Mouse (Mus musculus) embryonic facial prominence, embryonic 11.5 days (tissue): Measurements from ENCODE around the gene Pcyox1. TPM values are rescaled to one million over a fixed set of nuclear protein-coding genes. Genes with fewer than 3 reads are reported as not detected.
"Not testable (repeated sequence)": the region's sequence is repeated elsewhere in the genome, so short reads cannot be mapped to it uniquely, and the experiment has no call there.

ENCODE experiments used
- ATAC-seq: fragments of 200-750 bp; cut with Nextera tagmentation; replicated peaks from 2 replicates; pipeline ENCODE4 v1.8.0; 2017; ENCODE audit warnings: low read depth; ENCODE audit not compliant: insufficient number of reproducible peaks, low FRiP score, low TSS enrichment
- DNase-seq: peaks from one replicate; pipeline ENCODE4 v3.0.0-alpha.2; 2015; ENCODE audit warnings: low spot score
- H3K27ac ChIP-seq: fragments of 300-500 bp; sonication (generic); replicated peaks from 2 replicates; pipeline ENCODE4 v1.5.1; 2014; ENCODE audit warnings: mild to moderate bottlenecking, low read depth, low read length, control low read depth
- H3K27me3 ChIP-seq: fragments of 300-500 bp; sonication (generic); 2 replicates; pipeline ENCODE4 v1.6.1; 2014; ENCODE audit warnings: mild to moderate bottlenecking, low read length, moderate library complexity, mixed read lengths; ENCODE audit not compliant: control insufficient read depth, insufficient read depth
- H3K36me3 ChIP-seq: fragments of 300-500 bp; sonication (generic); replicated peaks from 2 replicates; pipeline ENCODE4 v1.6.1; 2014; ENCODE audit warnings: low read depth, mild to moderate bottlenecking, low read length, moderate library complexity, mixed read lengths; ENCODE audit not compliant: control insufficient read depth, insufficient read depth
- H3K4me1 ChIP-seq: fragments of 300-500 bp; sonication (generic); 2 replicates; pipeline ENCODE4 v1.6.1; 2014; ENCODE audit warnings: low read length, mixed read lengths; ENCODE audit not compliant: control insufficient read depth, insufficient read depth
- H3K4me2 ChIP-seq: fragments of 300-500 bp; sonication (generic); 2 replicates; pipeline ENCODE4 v1.6.1; 2014; ENCODE audit warnings: low read depth, mild to moderate bottlenecking, control low read depth, low read length, moderate library complexity
- H3K4me3 ChIP-seq: fragments of 300-500 bp; sonication (generic); 2 replicates; pipeline ENCODE4 v1.5.1; 2014; ENCODE audit warnings: low read depth, low read length, control low read depth
- H3K9ac ChIP-seq: fragments of 300-500 bp; sonication (generic); replicated peaks from 2 replicates; pipeline ENCODE4 v1.6.1; 2014; ENCODE audit warnings: mild to moderate bottlenecking, control low read depth, low read length
- H3K9me3 ChIP-seq: fragments of 300-500 bp; sonication (generic); replicated peaks from 2 replicates; pipeline ENCODE4 v1.6.1; 2016; ENCODE audit warnings: mild to moderate bottlenecking, low read length, inconsistent platforms, mixed read lengths; ENCODE audit not compliant: control insufficient read depth
- WGBS: fragments of 180-500 bp; shearing (Covaris S2); extraction: QIAGEN DNeasy Blood & Tissue Kit; methylation state at CpG from one replicate; pipeline ENCODE4 v1.1.7; 2014; 5-methylcytosine and 5-hydroxymethylcytosine counted together
- polyA plus RNA-seq: library from polyadenylated mRNA; unstranded; fragments of >200 nt; fragmentation: Nextera tagmentation; extraction: Ambion mirVana; gene quantifications from 2 replicates; pipeline ENCODE4 v1.2.1, GENCODE M21; 2014

Pcyox1 gene
- polyA plus RNA-seq, 1 experiment from 2014 or later, result 73.6 TPM

- no peaks in the 10 kb centered on the region for H3K36me3 ChIP-seq
- no peak for DNase-seq
- H3K27ac ChIP-seq, result no peak overlapping the region
- no peak overlapping the region for H3K4me3 ChIP-seq
- H3K4me1 ChIP-seq, result no peaks in the 10 kb centered on the region
- WGBS, result 82% methylated on average over 9 of the region's 9 CpGs
- ATAC-seq, result no peak
- H3K9me3 ChIP-seq, result no peaks in the 10 kb centered on the region
- H3K9ac ChIP-seq, result no peak overlapping the region
- no peak overlapping the region for H3K4me2 ChIP-seq
- no peaks in the 10 kb centered on the region for H3K27me3 ChIP-seq
These were observed 40.0 kb downstream of the Pcyox1 start for GRCm38 (mm10) chr6:86356956-86357355.

DNA sequence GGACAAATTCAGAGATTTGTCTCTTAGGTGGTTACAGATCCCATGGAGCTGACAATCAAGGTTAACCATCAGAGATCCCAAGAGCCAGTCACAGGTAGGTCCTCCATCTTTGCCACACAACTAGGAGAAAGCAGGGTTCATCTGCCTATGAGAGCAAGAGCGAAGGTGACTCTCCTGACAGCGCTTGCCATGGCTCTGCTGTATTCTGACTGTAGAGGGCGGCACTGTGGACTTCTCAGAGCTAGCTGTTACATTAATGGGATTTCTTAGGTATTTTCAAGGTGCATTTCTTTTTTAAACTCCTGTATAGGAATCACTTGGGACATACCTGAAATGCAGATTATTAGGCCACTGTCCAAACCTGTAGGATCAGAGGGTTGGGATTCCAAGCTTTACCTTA lies 42.0 kb downstream of the Pcyox1 start:
- H3K4me1 ChIP-seq, result no peaks in the 10 kb centered on the region
- no peaks in the 10 kb centered on the region for H3K36me3 ChIP-seq
- no peaks in the 10 kb centered on the region for H3K9me3 ChIP-seq
- DNase-seq, result no peak
- no peaks in the 10 kb centered on the region for H3K27me3 ChIP-seq
- no peak overlapping the region for H3K4me3 ChIP-seq
- WGBS, result 50% methylated on average over 3 of the region's 3 CpGs
- no peak for ATAC-seq
- H3K9ac ChIP-seq, result no peak overlapping the region
- no peak overlapping the region for H3K27ac ChIP-seq
- H3K4me2 ChIP-seq, result no peak overlapping the region

GRCm38 (mm10) chr6:86349257-86349656 lies 47.7 kb downstream of the Pcyox1 start:
- Histone ChIP-seq H3K4me2 (no peak overlapping the region), H3K9ac (no peak overlapping the region), H3K9me3 (no peaks in the 10 kb centered on the region), H3K27me3 (no peaks in the 10 kb centered on the region), H3K36me3 (no peaks in the 10 kb centered on the region), H3K4me3 (no peak overlapping the region), H3K27ac (no peak overlapping the region), H3K4me1 (no peaks in the 10 kb centered on the region)
- DNase-seq (no peak), ATAC-seq (no peak)
- 58% methylated on average over 7 of the region's 7 CpGs for WGBS

DNA sequence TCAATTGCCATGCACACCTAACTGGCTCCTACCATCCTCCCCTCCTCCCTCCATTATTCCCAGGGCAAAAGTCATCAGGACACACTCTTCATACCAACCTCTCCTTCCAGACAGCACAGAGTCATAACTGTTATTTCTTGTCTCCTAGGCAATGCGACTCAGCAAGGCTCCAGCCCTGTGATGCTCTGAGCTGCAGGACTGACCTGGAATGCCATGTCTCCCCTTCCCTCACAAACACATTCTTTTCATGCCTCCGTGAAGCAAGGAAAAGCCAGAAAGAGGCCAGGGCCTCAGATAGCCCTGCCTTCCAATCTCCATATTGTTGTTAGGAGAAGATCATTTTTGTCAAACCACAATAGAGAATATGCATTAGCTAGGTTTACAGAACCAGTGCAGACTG lies 50.9 kb downstream of the Pcyox1 start:
- no peak for DNase-seq
- no peaks in the 10 kb centered on the region for H3K4me1 ChIP-seq
- no peak overlapping the region for H3K9ac ChIP-seq
- 67% methylated on average over 2 of the region's 2 CpGs for WGBS
- no peak overlapping the region for H3K27ac ChIP-seq
- no peaks in the 10 kb centered on the region for H3K27me3 ChIP-seq
- no peaks in the 10 kb centered on the region for H3K9me3 ChIP-seq
- no peaks in the 10 kb centered on the region for H3K36me3 ChIP-seq
- ATAC-seq, result no peak
- no peak overlapping the region for H3K4me3 ChIP-seq
- no peak overlapping the region for H3K4me2 ChIP-seq

DNA sequence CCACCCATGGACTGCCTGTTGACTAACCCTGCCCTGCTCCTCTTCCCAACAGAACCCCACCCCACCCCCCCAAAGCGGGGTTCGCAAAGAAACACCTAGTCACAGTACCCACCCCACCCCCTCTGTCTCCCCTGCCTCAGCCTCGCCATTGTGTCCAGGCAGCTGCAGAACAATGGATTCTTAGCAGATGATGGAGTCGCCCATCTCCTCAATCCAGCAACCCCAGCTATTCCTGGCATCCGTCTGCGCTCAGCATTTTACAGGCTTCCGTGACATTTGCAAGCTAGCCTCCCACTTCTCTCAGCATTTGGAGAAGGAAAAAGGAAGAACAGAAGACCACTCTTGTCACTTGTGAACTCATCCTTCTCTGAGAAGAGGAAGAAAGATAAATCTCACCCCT lies 53.3 kb downstream of the Pcyox1 start:
- Histone ChIP-seq H3K9me3 (no peaks in the 10 kb centered on the region), H3K4me1 (no peaks in the 10 kb centered on the region), H3K4me3 (no peak overlapping the region), H3K27me3 (no peaks in the 10 kb centered on the region), H3K36me3 (no peaks in the 10 kb centered on the region), H3K9ac (no peak overlapping the region), H3K4me2 (no peak overlapping the region), H3K27ac (no peak overlapping the region)
- WGBS, result 23% methylated on average over 7 of the region's 7 CpGs
- DNase-seq (no peak), ATAC-seq (no peak)

- not testable (repeated sequence) for ATAC-seq, H3K4me1 ChIP-seq, H3K4me3 ChIP-seq
These were observed 60.6 kb downstream of the Pcyox1 start for GRCm38 (mm10) chr6:86336340-86336739.

More at GRCm38 (mm10) chr6:86336340-86336739, 60.6 kb downstream of the Pcyox1 start:
- not testable (repeated sequence) for H3K36me3 ChIP-seq, H3K27me3 ChIP-seq, H3K4me2 ChIP-seq, H3K9ac ChIP-seq, H3K9me3 ChIP-seq, DNase-seq, H3K27ac ChIP-seq
- WGBS, result 87% methylated on average over 4 of the region's 4 CpGs

Other genes with a start within 250 kb of the Pcyox1 start
- 1.8 and 2.5 TPM in 2 replicates for gene Tgfa, start 201.9 kb downstream of the Pcyox1 start, polyA plus RNA-seq
- gene Fam136a, start 31.5 kb downstream of the Pcyox1 start, polyA plus RNA-seq, result 160 and 172 TPM in 2 replicates
- gene Snrpg, start 25.9 kb downstream of the Pcyox1 start, polyA plus RNA-seq, result 760 and 783 TPM in 2 replicates
- gene Tia1, start 7.1 kb upstream of the Pcyox1 start, polyA plus RNA-seq, result 228 and 232 TPM in 2 replicates
- not detected in 2 replicates for gene Gm44790, start 29.5 kb upstream of the Pcyox1 start, polyA plus RNA-seq
- 23.8 and 25.1 TPM in 2 replicates for gene C87436, start 41.2 kb upstream of the Pcyox1 start, polyA plus RNA-seq
- 405 and 423 TPM in 2 replicates for gene Pcbp1, start 129.2 kb upstream of the Pcyox1 start, polyA plus RNA-seq
- gene Asprv1, start 231.0 kb upstream of the Pcyox1 start, polyA plus RNA-seq, result 0.79 and 0.89 TPM in 2 replicates